Mouse (Mus musculus) CD4-positive, CD25-positive, alpha-beta regulatory T cell (primary cell): ENCODE results near the gene Syce3. TPM values are rescaled to one million over a fixed set of nuclear protein-coding genes. Genes with fewer than 3 reads are reported as not detected.

Source experiments
- polyA plus RNA-seq: library from polyadenylated mRNA; unstranded; fragments of 100-300 nt; shearing (Covaris generic); gene quantifications from one replicate; pipeline ENCODE4 v1.2.1, GENCODE M21; 2017

Syce3 gene
- polyA plus RNA-seq: not detected

GRCm38 (mm10) chr15:89410118-89410517, at the start of gene Syce3:
Gene Syce3 (minus strand): TSS chr15:89410503.

GRCm38 (mm10) chr15:89453865-89454478, 43.7 kb upstream of the Syce3 start, which contains the start of gene Mapk8ip2:
Gene Mapk8ip2 (plus strand): TSS chr15:89453913.

GRCm38 (mm10) chr15:89429352-89430221, 19.3 kb upstream of the Syce3 start, which contains the start of the genes C730034F03Rik, Gm44502 and Chkb:
Gene C730034F03Rik (plus strand): TSS chr15:89429589.
Gene Gm44502 (minus strand): TSS chr15:89429696.
Gene Chkb (minus strand): TSS chr15:89429908.

GRCm38 (mm10) chr15:89425711-89426121, 15.4 kb upstream of the Syce3 start, which contains the start of gene Cpt1b:
Gene Cpt1b (minus strand): TSS chr15:89425863.

GRCm38 (mm10) chr15:89384617-89385016, 25.7 kb downstream of the Syce3 start, which contains the start of gene Klhdc7b:
Gene Klhdc7b (plus strand): TSS chr15:89384917.

GRCm38 (mm10) chr15:89378831-89379401, 31.4 kb downstream of the Syce3 start, which contains the start of gene Odf3b:
Gene Odf3b (minus strand): TSS chr15:89379282.

GRCm38 (mm10) chr15:89376957-89377356, 33.3 kb downstream of the Syce3 start, which contains the start of gene Tymp:
Gene Tymp (minus strand): TSS chr15:89377039.

GRCm38 (mm10) chr15:89373762-89374248, 36.5 kb downstream of the Syce3 start, which contains the start of gene Sco2:
Gene Sco2 (minus strand): TSS chr15:89373846.

GRCm38 (mm10) chr15:89355241-89356187, 54.8 kb downstream of the Syce3 start, which contains the start of the genes Lmf2 and Ncaph2:
Gene Lmf2 (minus strand): TSS chr15:89355659.
Gene Ncaph2 (plus strand): TSS chr15:89355719.

Other genes starting within 250 kb of the Syce3 start
- gene Plxnb2, start 229.7 kb downstream of the Syce3 start, polyA plus RNA-seq: 4.8 TPM
- gene Dennd6b, start 214.0 kb downstream of the Syce3 start, polyA plus RNA-seq: 49.0 TPM
- gene Ppp6r2, start 198.9 kb downstream of the Syce3 start, polyA plus RNA-seq: 20.3 TPM
- 226 TPM for gene Sbf1, start 95.2 kb downstream of the Syce3 start, polyA plus RNA-seq
- gene Adm2, start 87.8 kb downstream of the Syce3 start, polyA plus RNA-seq: not detected
- gene Miox, start 76.1 kb downstream of the Syce3 start, polyA plus RNA-seq: not detected
- gene Lmf2, start 54.8 kb downstream of the Syce3 start, polyA plus RNA-seq: 61.9 TPM
- gene Ncaph2, start 54.8 kb downstream of the Syce3 start, polyA plus RNA-seq: 177 TPM
- 13.1 TPM for gene Sco2, start 36.7 kb downstream of the Syce3 start, polyA plus RNA-seq
- gene Tymp, start 33.5 kb downstream of the Syce3 start, polyA plus RNA-seq: 2.2 TPM
- gene Odf3b, start 31.2 kb downstream of the Syce3 start, polyA plus RNA-seq: 1.4 TPM
- 0.08 TPM for gene Klhdc7b, start 25.6 kb downstream of the Syce3 start, polyA plus RNA-seq
- 0.36 TPM for gene Cpt1b, start 15.4 kb upstream of the Syce3 start, polyA plus RNA-seq
- 6.5 TPM for gene C730034F03Rik, start 19.1 kb upstream of the Syce3 start, polyA plus RNA-seq
- not detected for gene Gm44502, start 19.2 kb upstream of the Syce3 start, polyA plus RNA-seq
- gene Chkb, start 19.4 kb upstream of the Syce3 start, polyA plus RNA-seq: 119 TPM
- gene Mapk8ip2, start 43.4 kb upstream of the Syce3 start, polyA plus RNA-seq: 0.19 TPM
- 23.2 TPM for gene Arsa, start 66.9 kb upstream of the Syce3 start, polyA plus RNA-seq
- not detected for gene Shank3, start 89.1 kb upstream of the Syce3 start, polyA plus RNA-seq
- not detected for gene Acr, start 157.8 kb upstream of the Syce3 start, polyA plus RNA-seq
- 1.9 TPM for gene Rabl2, start 181.4 kb upstream of the Syce3 start, polyA plus RNA-seq